Mouse (Mus musculus): ENCODE results near the gene Morn5. TPM values are rescaled to one million over a fixed set of nuclear protein-coding genes. Genes with fewer than 3 reads are reported as not detected.

The Morn5 gene
- total and polyA plus RNA-seq, 3 experiments: 0.81 to 1.3 TPM; not detected in 1

DNA sequence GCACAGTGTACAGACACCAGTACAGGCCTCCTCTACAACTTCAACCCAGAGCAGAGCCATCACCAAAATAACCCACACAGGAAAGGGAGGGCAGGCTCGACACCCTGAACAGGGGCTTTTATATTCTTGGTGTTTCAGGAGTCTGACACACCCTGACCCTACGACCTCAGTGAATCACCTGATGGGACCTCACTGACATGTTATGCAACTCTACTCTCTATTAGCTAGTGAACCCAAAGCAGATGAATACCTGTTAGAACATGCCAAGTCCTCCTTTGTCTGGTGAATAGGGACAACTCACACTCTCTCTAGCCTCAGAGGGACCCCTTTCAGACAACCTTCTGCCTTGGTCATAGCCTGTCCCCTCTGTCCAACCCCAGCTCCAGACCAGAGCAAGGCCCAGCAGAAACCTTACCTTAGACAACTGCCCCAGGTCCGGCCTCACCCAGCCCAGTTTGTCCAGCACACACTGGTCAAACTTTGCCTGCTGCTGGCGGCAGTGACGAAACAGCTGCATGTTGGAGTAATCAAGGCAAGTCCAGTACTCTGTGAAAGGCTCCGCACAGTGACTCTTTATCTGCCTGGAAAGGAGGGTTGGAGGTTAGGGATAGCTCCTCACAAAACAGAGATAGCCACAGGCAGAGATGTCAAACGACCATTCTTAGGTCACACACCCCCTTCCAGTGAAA, 9.8 kb upstream of the Morn5 start:
- Histone ChIP-seq H3K36me3 (ENCODE audit: control insufficient read depth in 1 of 2, insufficient read depth in 2 of 2, low read length in 2 of 2) (peaks cover 10 to 22% of the 10 kb centered on the region in 2 experiments), H3K9me3 (replicated peaks; ENCODE audit: insufficient read depth, low read length) (no peaks in the 10 kb centered on the region), H3K4me1 (ENCODE audit: control insufficient read depth in 1 of 2, insufficient read depth in 2 of 2, low read length in 2 of 2) (peaks cover 0 to 5% of the 10 kb centered on the region in 2 experiments; a peak in 1 of 4 replicates), H3K27me3 (ENCODE audit: control insufficient read depth in 1 of 2, insufficient read depth in 2 of 2, low read length in 2 of 2) (no peaks in the 10 kb centered on the region), H3K9ac (ENCODE audit: control insufficient read depth, low read depth, low read length, poor library complexity, severe bottlenecking) (no peak overlapping the region), H3K79me2 (ENCODE audit: control insufficient read depth, insufficient read depth, low read length, poor library complexity) (peaks cover 15% of the 10 kb centered on the region; the same call in 1 of the 2 replicates), H3K27ac (ENCODE audit: control insufficient read depth, low read depth, low read length) (no peak overlapping the region), H3K4me3 (ENCODE audit: control insufficient read depth in 1 of 2, insufficient read depth in 1 of 2, low read depth in 2 of 2, low read length in 2 of 2) (no peak overlapping the region)
- DNase-seq (ENCODE audit: low read depth, low spot score): no peak
- TF ChIP-seq TCF12 (IDR thresholded peaks at IDR 0.05; ENCODE audit: low read depth, low read length) (no peak), CHD1 (IDR thresholded peaks at IDR 0.05; ENCODE audit: low read depth, low read length) (no peak), ETS1 (IDR thresholded peaks at IDR 0.05; ENCODE audit: low read depth, low read length) (no peak), MAFK (IDR thresholded peaks at IDR 0.05; ENCODE audit: borderline replicate concordance, low read depth, low read length) (no peak), MYC (IDR thresholded peaks at IDR 0.05; ENCODE audit: low read depth, low read length) (no peak), POLR2A (IDR thresholded peaks at IDR 0.05; ENCODE audit: control insufficient read depth in 1 of 2, insufficient read depth in 1 of 2, low read depth in 1 of 2, low read length in 2 of 2, poor library complexity in 1 of 2) (no peak), TBP (IDR thresholded peaks at IDR 0.05; ENCODE audit: low read depth, low read length) (no peak), SIN3A (IDR thresholded peaks at IDR 0.05; ENCODE audit: low read length) (no peak), GATA1 (IDR thresholded peaks at IDR 0.05; ENCODE audit: low read depth, low read length) (no peak), ZNF384 (IDR thresholded peaks at IDR 0.05; ENCODE audit: low read depth, low read length) (no peak)

DNA sequence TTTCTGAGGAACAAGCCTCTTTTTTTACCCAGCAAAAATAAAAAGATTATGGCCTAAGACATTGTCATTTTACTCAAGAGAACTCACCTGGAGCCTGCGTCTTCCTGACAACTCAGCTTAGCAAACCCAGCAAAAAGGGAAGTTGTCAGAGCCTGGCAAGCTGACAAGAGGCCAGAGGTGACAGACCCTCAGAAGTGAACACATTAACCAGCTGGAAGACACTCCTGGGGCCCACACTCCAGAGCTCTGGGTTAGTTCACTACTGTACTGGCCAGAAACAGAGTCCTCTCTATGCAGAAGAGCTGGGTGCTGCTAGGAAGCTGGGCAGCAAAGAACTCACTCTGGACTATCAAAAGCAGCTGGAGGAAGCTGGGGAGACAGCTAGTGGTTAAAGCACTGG, 8.4 kb upstream of the Morn5 start:
- no peaks in the 10 kb centered on the region for H3K9me3 ChIP-seq (replicated peaks; ENCODE audit: insufficient read depth, low read length)
- H3K79me2 ChIP-seq (ENCODE audit: control insufficient read depth, insufficient read depth, low read length, poor library complexity): peaks cover 16% of the 10 kb centered on the region; the same call in 1 of the 2 replicates
- peaks cover 0 to 5% of the 10 kb centered on the region in 2 experiments; a peak in 1 of 4 replicates for H3K4me1 ChIP-seq (ENCODE audit: control insufficient read depth in 1 of 2, insufficient read depth in 2 of 2, low read length in 2 of 2)
- H3K27ac ChIP-seq (ENCODE audit: control insufficient read depth, low read depth, low read length): no peak overlapping the region
- TF ChIP-seq ZNF384 (IDR thresholded peaks at IDR 0.05; ENCODE audit: low read depth, low read length) (no peak), MAZ (IDR thresholded peaks at IDR 0.05; ENCODE audit: low read depth, low read length) (no peak), CHD2 (IDR thresholded peaks at IDR 0.05; ENCODE audit: low read length) (no peak), EP300 (IDR thresholded peaks at IDR 0.05; ENCODE audit: low read depth in 1 of 2, low read length in 2 of 2) (no peak), TBP (IDR thresholded peaks at IDR 0.05; ENCODE audit: low read depth, low read length) (no peak), GABPA (IDR thresholded peaks at IDR 0.05; ENCODE audit: low read depth, low read length) (no peak), MXI1 (IDR thresholded peaks at IDR 0.05; ENCODE audit: low read depth, low read length) (no peak), SMC3 (IDR thresholded peaks at IDR 0.05; ENCODE audit: low read depth, low read length) (no peak), USF2 (IDR thresholded peaks at IDR 0.05; ENCODE audit: borderline replicate concordance in 1 of 2, insufficient read depth in 1 of 2, low read depth in 1 of 2, low read length in 2 of 2) (no peak), ZKSCAN1 (IDR thresholded peaks at IDR 0.05; ENCODE audit: low read depth, low read length) (no peak), TCF12 (IDR thresholded peaks at IDR 0.05; ENCODE audit: low read depth, low read length) (no peak), ELF1 (IDR thresholded peaks at IDR 0.05; ENCODE audit: low read depth, low read length) (no peak), CTCF (IDR thresholded peaks at IDR 0.05 in 2 of 3, conservative IDR thresholded peaks at IDR 0.05 in 1 of 3; ENCODE audit: control insufficient read depth in 1 of 3, insufficient read depth in 1 of 3, low read depth in 2 of 3, low read length in 3 of 3, poor library complexity in 1 of 3, severe bottlenecking in 1 of 3) (no peak), ZMIZ1 (IDR thresholded peaks at IDR 0.05; ENCODE audit: low read depth, low read length) (no peak), POLR2AphosphoS5 (IDR thresholded peaks at IDR 0.05; ENCODE audit: borderline replicate concordance, low read depth, low read length) (no peak), USF1 (IDR thresholded peaks at IDR 0.05; ENCODE audit: low read depth, low read length) (no peak), RAD21 (IDR thresholded peaks at IDR 0.05; ENCODE audit: low read depth, low read length) (no peak), JUND (IDR thresholded peaks at IDR 0.05; ENCODE audit: low read depth, low read length) (no peak), ZC3H11A (IDR thresholded peaks at IDR 0.05; ENCODE audit: low read depth, low read length) (no peak)
- H3K36me3 ChIP-seq (ENCODE audit: control insufficient read depth in 1 of 2, insufficient read depth in 2 of 2, low read length in 2 of 2): peaks cover 10 to 22% of the 10 kb centered on the region in 2 experiments
- H3K27me3 ChIP-seq (ENCODE audit: control insufficient read depth in 1 of 2, insufficient read depth in 2 of 2, low read length in 2 of 2): no peaks in the 10 kb centered on the region
- DNase-seq (ENCODE audit: low read depth, low spot score): peak; percentile 65
- H3K4me3 ChIP-seq (ENCODE audit: control insufficient read depth in 1 of 2, insufficient read depth in 1 of 2, low read depth in 2 of 2, low read length in 2 of 2): no peak overlapping the region
- H3K9ac ChIP-seq (ENCODE audit: control insufficient read depth, low read depth, low read length, poor library complexity, severe bottlenecking): no peak overlapping the region
